Mouse (Mus musculus) liver, postnatal 0 days (tissue): ENCODE results near the gene Foxb2. TPM values are rescaled to one million over a fixed set of nuclear protein-coding genes. Genes with fewer than 3 reads are reported as not detected.
"Not testable (repeated sequence)": the region's sequence is repeated elsewhere in the genome, so short reads cannot be mapped to it uniquely, and the experiment has no call there.

Experiments used
- ATAC-seq: fragments of 200-750 bp; cut with Nextera tagmentation; 2 replicates; pipeline ENCODE4 v1.8.0; 2017; ENCODE audit warnings: mild to moderate bottlenecking, moderate library complexity
- DNase-seq: peaks from one replicate; pipeline ENCODE4 v3.0.0-alpha.2; 2016
- H3K27ac ChIP-seq: fragments of 300-500 bp; sonication (generic); 2 replicates; pipeline ENCODE4 v1.5.1; 2014; ENCODE audit warnings: antibody characterized with exemption, moderate library complexity, mild to moderate bottlenecking, low read depth
- H3K27me3 ChIP-seq: fragments of 300-500 bp; sonication (generic); 2 replicates; pipeline ENCODE4 v1.6.1; 2014; ENCODE audit warnings: low read length, control low read depth, mixed read lengths; ENCODE audit not compliant: insufficient read depth
- H3K36me3 ChIP-seq: fragments of 300-500 bp; sonication (generic); replicated peaks from 2 replicates; pipeline ENCODE4 v1.6.1; 2014; ENCODE audit warnings: mild to moderate bottlenecking, control low read depth, low read length, moderate library complexity, mixed read lengths; ENCODE audit not compliant: insufficient read depth
- H3K4me1 ChIP-seq: fragments of 300-500 bp; sonication (generic); 2 replicates; pipeline ENCODE4 v1.6.1; 2014; ENCODE audit warnings: antibody characterized with exemption, mild to moderate bottlenecking, control low read depth; ENCODE audit not compliant: insufficient read depth
- H3K4me2 ChIP-seq: fragments of 300-500 bp; sonication (generic); 2 replicates; pipeline ENCODE4 v1.6.1; 2014; ENCODE audit warnings: low read depth, mild to moderate bottlenecking, low read length, moderate library complexity, mixed read lengths
- H3K4me3 ChIP-seq: fragments of 300-500 bp; sonication (generic); 2 replicates; pipeline ENCODE4 v1.5.1; 2014; ENCODE audit warnings: low read depth, low read length
- H3K9ac ChIP-seq: fragments of 300-500 bp; sonication (generic); replicated peaks from 2 replicates; pipeline ENCODE4 v1.6.1; 2014; ENCODE audit warnings: mild to moderate bottlenecking, moderate library complexity
- H3K9me3 ChIP-seq: fragments of 300-500 bp; sonication (generic); 2 replicates; pipeline ENCODE4 v1.6.1; 2016; ENCODE audit warnings: mild to moderate bottlenecking, control low read depth, low read length, mixed read lengths
- CTCF ChIP-seq: sonication (generic); IDR thresholded peaks from 2 replicates; pipeline ENCODE4 v1.5.1; 2016; ENCODE audit warnings: antibody characterized with exemption, low read depth
- EP300 ChIP-seq: IDR thresholded peaks from 2 replicates; pipeline ENCODE4 v1.6.1; 2016; ENCODE audit warnings: antibody characterized with exemption, low read depth, mild to moderate bottlenecking
- WGBS: fragments of 180-500 bp; shearing (Covaris S2); extraction: QIAGEN DNeasy Blood & Tissue Kit; methylation state at CpG from one replicate; pipeline ENCODE4 v1.1.7; 2014; ENCODE audit not compliant: insufficient replicate concordance; 5-methylcytosine and 5-hydroxymethylcytosine counted together
- polyA plus RNA-seq: library from polyadenylated mRNA; unstranded; fragments of >200 nt; fragmentation: Nextera tagmentation; extraction: Ambion mirVana; gene quantifications from 2 replicates; pipeline ENCODE4 v1.2.1, GENCODE M21; 2015

The Foxb2 gene
- polyA plus RNA-seq, 1 experiment from 2014 or later, result not detected

GRCm38 (mm10) chr19:16870501-16871191, 3.0 kb downstream of the Foxb2 start:
- WGBS, result 3% methylated on average over 28 of the region's 28 CpGs
- ATAC-seq (no peak), DNase-seq (no peak)
- peaks cover 84% of the 10 kb centered on the region for H3K27me3 ChIP-seq
- H3K9ac ChIP-seq, result no peak overlapping the region
- no peaks in the 10 kb centered on the region for H3K9me3 ChIP-seq
- H3K4me2 ChIP-seq, result no peak overlapping the region
- no peak for TF ChIP-seq CTCF
- no peak for TF ChIP-seq EP300
- H3K27ac ChIP-seq, result no peak overlapping the region
- H3K4me3 ChIP-seq, result no peak overlapping the region
- no peaks in the 10 kb centered on the region for H3K36me3 ChIP-seq
- H3K4me1 ChIP-seq, result peaks cover 5% of the 10 kb centered on the region; the same call in 1 of the 2 replicates

GRCm38 (mm10) chr19:16868534-16868933, 5.1 kb downstream of the Foxb2 start:
- no peak for TF ChIP-seq CTCF
- TF ChIP-seq EP300, result no peak
- peaks cover 63% of the 10 kb centered on the region for H3K27me3 ChIP-seq
- 35% methylated on average over 5 of the region's 5 CpGs for WGBS

GRCm38 (mm10) chr19:16858646-16859045, 15.0 kb downstream of the Foxb2 start:
- no peak for ATAC-seq
- TF ChIP-seq EP300 (no peak), CTCF (no peak)
- no peak overlapping the region for H3K27ac ChIP-seq

More at GRCm38 (mm10) chr19:16868534-16868933, 5.1 kb downstream of the Foxb2 start:
- H3K4me2 ChIP-seq, result no peak overlapping the region
- no peaks in the 10 kb centered on the region for H3K9me3 ChIP-seq
- DNase-seq (no peak), ATAC-seq (no peak)
- no peaks in the 10 kb centered on the region for H3K36me3 ChIP-seq
- H3K4me1 ChIP-seq, result peaks cover 5% of the 10 kb centered on the region; the same call in 1 of the 2 replicates
- no peak overlapping the region for H3K4me3 ChIP-seq
- no peak overlapping the region for H3K9ac ChIP-seq
- H3K27ac ChIP-seq, result no peak overlapping the region

GRCm38 (mm10) chr19:16856752-16857151, 16.9 kb downstream of the Foxb2 start:
- TF ChIP-seq CTCF, result no peak
- no peak for TF ChIP-seq EP300
- Histone ChIP-seq H3K4me1 (no peaks in the 10 kb centered on the region), H3K9ac (no peak overlapping the region), H3K27ac (no peak overlapping the region), H3K4me2 (no peak overlapping the region), H3K27me3 (no peaks in the 10 kb centered on the region), H3K36me3 (no peaks in the 10 kb centered on the region), H3K9me3 (no peaks in the 10 kb centered on the region), H3K4me3 (no peak overlapping the region)
- 60% methylated on average over 5 of the region's 5 CpGs for WGBS
- DNase-seq (no peak), ATAC-seq (no peak)

More at GRCm38 (mm10) chr19:16858646-16859045, 15.0 kb downstream of the Foxb2 start:
- Histone ChIP-seq H3K4me3 (no peak overlapping the region), H3K36me3 (no peaks in the 10 kb centered on the region), H3K4me2 (no peak overlapping the region), H3K4me1 (no peaks in the 10 kb centered on the region), H3K9me3 (no peaks in the 10 kb centered on the region), H3K9ac (no peak overlapping the region), H3K27me3 (no peaks in the 10 kb centered on the region)
- DNase-seq, result no peak
- WGBS, result 62% methylated on average over 4 of the region's 4 CpGs

- not testable (repeated sequence) for H3K36me3 ChIP-seq, H3K4me2 ChIP-seq, ATAC-seq, H3K9ac ChIP-seq, H3K4me3 ChIP-seq, DNase-seq, H3K9me3 ChIP-seq, H3K4me1 ChIP-seq, H3K27me3 ChIP-seq, H3K27ac ChIP-seq
- WGBS, result 89% methylated on average over 2 of the region's 2 CpGs
These were observed 29.5 kb downstream of the Foxb2 start for GRCm38 (mm10) chr19:16844091-16844490.

GRCm38 (mm10) chr19:16841516-16842249, 31.9 kb downstream of the Foxb2 start:
- H3K36me3 ChIP-seq, result no peaks in the 10 kb centered on the region
- no peak overlapping the region for H3K4me3 ChIP-seq
- no peak overlapping the region for H3K27ac ChIP-seq
- DNase-seq (no peak), ATAC-seq (no peak)
- no peaks in the 10 kb centered on the region for H3K4me1 ChIP-seq
- no peaks in the 10 kb centered on the region for H3K9me3 ChIP-seq
- no peak overlapping the region for H3K4me2 ChIP-seq
- 49% methylated on average over 9 of the region's 9 CpGs for WGBS
- H3K27me3 ChIP-seq, result no peaks in the 10 kb centered on the region
- TF ChIP-seq CTCF (no peak), EP300 (no peak)
- H3K9ac ChIP-seq, result no peak overlapping the region
